Mouse (Mus musculus) thymus, adult 2 months (tissue): ENCODE measurements around the gene Reep1. TPM values are rescaled to one million over a fixed set of nuclear protein-coding genes. Genes with fewer than 3 reads are reported as not detected.

Experiments used
- DNase-seq: peaks from one replicate; pipeline ENCODE4 v3.0.0; 2021
- H3K27ac ChIP-seq: fragments of 200-500 bp; 2 replicates; pipeline ENCODE4 v1.5.1; 2012; ENCODE audit warnings: low read length, control low read depth; ENCODE audit not compliant: control insufficient read depth, insufficient read depth
- H3K27me3 ChIP-seq: fragments of 200-500 bp; 2 replicates; pipeline ENCODE4 v1.6.1; 2012; ENCODE audit warnings: mild to moderate bottlenecking, low read length, moderate library complexity, mixed read lengths; ENCODE audit not compliant: control insufficient read depth, insufficient read depth
- H3K36me3 ChIP-seq: fragments of 200-500 bp; 2 replicates; pipeline ENCODE4 v1.6.1; 2012; ENCODE audit warnings: mild to moderate bottlenecking, low read length, moderate library complexity; ENCODE audit not compliant: control insufficient read depth, insufficient read depth
- H3K4me1 ChIP-seq: fragments of 200-500 bp; replicated peaks from 2 replicates; pipeline ENCODE4 v1.6.1; 2012; ENCODE audit warnings: low read length; ENCODE audit not compliant: control insufficient read depth, insufficient read depth
- H3K4me3 ChIP-seq: fragments of 200-500 bp; 2 replicates; pipeline ENCODE4 v1.5.1; 2012; ENCODE audit warnings: mild to moderate bottlenecking, low read length, control low read depth, moderate library complexity; ENCODE audit not compliant: control insufficient read depth, insufficient read depth
- CTCF ChIP-seq: fragments of 200-500 bp; IDR thresholded peaks from 2 replicates; pipeline ENCODE4 v1.5.1; 2012; ENCODE audit warnings: mild to moderate bottlenecking, control low read depth, low read length, moderate library complexity, borderline replicate concordance; ENCODE audit not compliant: control insufficient read depth, poor library complexity, insufficient read depth; ENCODE audit errors: extremely low read depth
- POLR2A ChIP-seq: fragments of 200-500 bp; IDR thresholded peaks from 2 replicates; pipeline ENCODE4 v1.6.1; 2012; ENCODE audit warnings: mild to moderate bottlenecking, low read length, control low read depth, moderate library complexity; ENCODE audit not compliant: control insufficient read depth, poor library complexity, insufficient read depth; ENCODE audit errors: extremely low read depth
- WGBS: fragments of 180-500 bp; shearing (Covaris S2); methylation state at CpG from one replicate; pipeline ENCODE4 v1.1.7; 2018; 5-methylcytosine and 5-hydroxymethylcytosine counted together
- polyA plus RNA-seq: library from polyadenylated mRNA; depleted of rRNA; stranded (reverse); fragments of >200 nt; gene quantifications from 2 replicates; pipeline ENCODE4 v1.2.3, GENCODE M21; 2012

Gene Reep1
- polyA plus RNA-seq, 1 experiment = 2.1 TPM

DNA sequence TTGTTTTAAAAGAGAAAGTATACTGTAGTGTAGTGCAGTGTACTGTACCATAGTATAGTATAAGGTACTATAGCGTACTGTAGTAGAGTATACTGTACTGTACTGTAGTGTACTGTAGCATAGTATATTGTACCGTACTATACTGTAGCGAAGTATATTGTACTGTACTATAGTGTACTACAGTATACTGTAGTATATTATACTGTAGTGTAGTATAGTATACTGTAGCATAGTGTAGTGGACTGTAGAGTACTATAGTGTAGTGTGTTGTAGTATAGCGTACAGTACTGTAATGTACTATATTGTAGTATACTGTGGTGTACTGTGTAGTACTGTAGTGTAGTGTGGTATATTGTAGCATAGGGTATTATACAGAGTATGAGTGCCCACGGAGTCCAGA lies 9.1 kb downstream of the Reep1 start:
- Histone ChIP-seq H3K36me3 (no peaks in the 10 kb centered on the region), H3K27ac (no peak overlapping the region), H3K27me3 (no peaks in the 10 kb centered on the region), H3K4me3 (no peak overlapping the region), H3K4me1 (peaks cover 6% of the 10 kb centered on the region)
- no peak for DNase-seq
- WGBS = 98% methylated on average over 5 of the region's 5 CpGs
- TF ChIP-seq CTCF (no peak), POLR2A (no peak)

- Histone ChIP-seq H3K4me3 (no peak overlapping the region), H3K27me3 (no peaks in the 10 kb centered on the region), H3K4me1 (peaks cover 20% of the 10 kb centered on the region), H3K36me3 (no peaks in the 10 kb centered on the region), H3K27ac (no peak overlapping the region)
- TF ChIP-seq POLR2A = no peak
- no peak for TF ChIP-seq CTCF
- no peak for DNase-seq
- 44% methylated on average over 2 of the region's 2 CpGs for WGBS
Observed at GRCm38 (mm10) chr6:71718322-71718721, 11.0 kb downstream of the Reep1 start.

DNA sequence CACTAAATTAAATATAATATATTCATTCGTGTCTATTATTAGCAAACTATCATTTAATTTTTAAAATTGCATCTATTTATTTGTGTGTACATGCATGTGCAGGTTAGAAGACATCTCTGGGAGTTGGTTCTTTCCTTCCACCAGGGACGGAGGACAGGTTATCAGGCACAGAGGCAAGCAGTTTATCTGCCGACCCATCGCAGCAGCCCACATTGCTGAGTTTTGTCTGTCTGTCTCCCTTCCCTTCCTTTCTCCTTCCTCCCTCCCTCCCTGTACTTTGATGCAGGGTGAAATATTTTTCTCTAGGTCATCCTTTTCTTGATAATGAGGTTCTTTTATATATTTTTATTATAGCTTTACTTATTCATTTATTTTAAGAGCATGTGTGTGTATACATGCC lies 11.9 kb downstream of the Reep1 start:
- H3K4me3 ChIP-seq = no peak overlapping the region
- TF ChIP-seq POLR2A (no peak), CTCF (no peak)

GRCm38 (mm10) chr6:71722988-71723387 lies 15.6 kb downstream of the Reep1 start:
- Histone ChIP-seq H3K4me1 (peaks cover 26% of the 10 kb centered on the region), H3K27me3 (no peaks in the 10 kb centered on the region), H3K4me3 (no peak overlapping the region), H3K27ac (no peak overlapping the region), H3K36me3 (no peaks in the 10 kb centered on the region)
- 86% methylated on average over 2 of the region's 2 CpGs for WGBS
- TF ChIP-seq POLR2A (no peak), CTCF (no peak)
- DNase-seq = no peak

More for the DNA sequence above, 11.9 kb downstream of the Reep1 start:
- H3K36me3 ChIP-seq = no peaks in the 10 kb centered on the region
- H3K27me3 ChIP-seq = no peaks in the 10 kb centered on the region
- no peak overlapping the region for H3K27ac ChIP-seq
- DNase-seq = no peak
- H3K4me1 ChIP-seq = peaks cover 26% of the 10 kb centered on the region
- WGBS = 90% methylated on average over 4 of the region's 4 CpGs

DNA sequence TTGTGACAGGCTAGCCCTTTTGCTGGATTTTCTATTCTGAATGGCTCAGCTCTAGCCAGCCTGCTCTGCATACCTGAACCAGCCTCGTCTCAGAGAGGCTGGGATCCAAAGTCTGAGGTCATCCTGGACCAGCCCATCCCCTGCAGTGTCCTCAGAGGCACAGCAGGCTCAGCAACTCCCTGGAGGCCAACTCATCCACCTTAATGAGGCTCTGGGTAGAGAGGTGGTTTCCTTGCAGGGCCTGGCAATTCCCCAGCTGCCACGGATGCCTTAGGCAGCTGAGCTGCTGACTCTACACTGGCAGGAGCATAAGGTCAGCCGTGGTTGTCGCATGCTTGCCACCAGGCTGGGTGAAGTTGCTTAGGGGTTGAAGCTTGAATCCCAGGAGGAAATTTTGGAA lies 16.2 kb downstream of the Reep1 start:
- Histone ChIP-seq H3K27ac (no peak overlapping the region), H3K36me3 (no peaks in the 10 kb centered on the region), H3K27me3 (no peaks in the 10 kb centered on the region), H3K4me3 (no peak overlapping the region), H3K4me1 (peaks cover 23% of the 10 kb centered on the region)
- 77% methylated on average over 4 of the region's 4 CpGs for WGBS
- DNase-seq = no peak
- no peak for TF ChIP-seq POLR2A
- TF ChIP-seq CTCF = no peak

DNA sequence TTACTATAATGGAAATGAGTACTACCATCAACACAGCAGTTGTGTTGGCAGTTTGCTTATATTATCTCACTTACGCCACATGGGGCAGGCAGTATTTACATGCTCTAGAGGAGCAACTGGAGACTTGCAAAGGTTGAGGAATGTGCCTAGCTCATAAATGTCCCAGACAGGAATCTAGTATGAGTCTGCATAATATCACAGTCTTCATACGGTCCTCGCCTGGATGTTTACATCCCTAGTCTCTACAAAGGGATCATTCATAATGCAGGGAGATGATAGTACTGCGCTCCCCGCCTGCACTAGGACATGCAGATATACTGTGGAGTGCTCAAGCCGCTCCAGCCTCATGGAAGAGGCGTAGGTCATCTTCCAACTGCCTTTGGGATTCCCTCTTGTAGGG lies 19.3 kb downstream of the Reep1 start:
- H3K27me3 ChIP-seq = no peaks in the 10 kb centered on the region
- H3K4me3 ChIP-seq = no peak overlapping the region
- no peak overlapping the region for H3K27ac ChIP-seq
- H3K4me1 ChIP-seq = peaks cover 18% of the 10 kb centered on the region
- H3K36me3 ChIP-seq = no peaks in the 10 kb centered on the region
- 98% methylated on average over 7 of the region's 7 CpGs for WGBS
- TF ChIP-seq POLR2A = no peak
- TF ChIP-seq CTCF = no peak
- no peak for DNase-seq

DNA sequence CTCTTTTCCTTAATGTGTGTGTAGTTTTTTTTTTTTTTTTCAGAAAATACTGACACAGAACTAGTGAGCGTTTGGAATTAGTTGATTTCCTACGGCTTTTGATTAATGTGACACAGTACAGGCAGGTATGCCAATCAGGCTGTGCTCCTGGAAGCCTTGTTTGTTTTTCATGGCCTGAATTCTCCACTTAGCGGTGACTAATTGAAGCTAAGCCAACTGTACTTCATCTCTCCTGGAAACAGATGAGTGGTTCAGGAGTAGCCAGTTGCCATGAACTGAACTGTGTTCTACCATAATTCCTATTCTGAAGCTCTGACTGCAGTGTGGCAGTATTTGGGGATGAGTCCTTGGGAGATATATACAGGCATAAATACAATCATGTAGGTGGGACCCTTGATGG lies 20.9 kb downstream of the Reep1 start:
- 93% methylated on average over 3 of the region's 3 CpGs for WGBS
- H3K27ac ChIP-seq = no peak overlapping the region
- no peaks in the 10 kb centered on the region for H3K36me3 ChIP-seq
- no peak overlapping the region for H3K4me3 ChIP-seq
- H3K4me1 ChIP-seq = peaks cover 6% of the 10 kb centered on the region
- no peaks in the 10 kb centered on the region for H3K27me3 ChIP-seq
- TF ChIP-seq CTCF (no peak), POLR2A (no peak)
- DNase-seq = no peak

DNA sequence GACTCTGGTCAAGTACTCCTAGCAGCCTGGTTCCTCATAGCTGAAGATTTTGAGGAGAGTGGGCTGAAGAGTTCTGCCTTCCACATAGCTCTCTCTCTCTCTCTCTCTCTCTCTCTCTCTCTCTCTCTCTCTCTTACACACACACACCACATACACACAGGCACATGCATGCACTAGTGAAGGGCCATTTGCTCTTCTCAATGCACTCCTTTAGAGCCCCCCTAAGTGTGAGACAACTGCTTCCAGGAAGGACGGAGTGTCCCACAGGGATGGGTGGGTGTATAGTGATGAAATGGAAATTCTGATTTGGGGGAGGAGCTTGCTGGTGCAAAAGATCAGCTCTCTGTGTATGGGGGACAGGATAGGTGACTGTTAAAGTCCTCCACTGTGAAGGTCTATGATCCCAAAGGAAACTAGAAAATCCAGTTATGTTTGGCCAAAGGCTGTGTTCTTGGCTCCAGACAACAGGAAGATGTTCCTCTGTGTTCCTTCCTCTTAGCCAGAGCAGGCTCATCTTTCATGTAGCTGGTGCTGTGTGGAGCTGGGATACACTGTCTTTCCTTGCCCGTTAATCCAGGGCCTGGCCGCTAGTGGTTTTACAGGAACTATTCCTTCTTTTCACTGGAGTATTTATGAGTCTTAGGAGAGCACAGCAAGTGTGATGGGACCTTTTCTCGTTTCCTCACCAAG lies 27.7 kb downstream of the Reep1 start:
- Histone ChIP-seq H3K4me1 (peaks cover 19% of the 10 kb centered on the region), H3K27me3 (no peaks in the 10 kb centered on the region), H3K27ac (no peak overlapping the region), H3K36me3 (no peaks in the 10 kb centered on the region), H3K4me3 (no peak overlapping the region)
- DNase-seq = no peak
- 87% methylated on average over 4 of the region's 4 CpGs for WGBS
- TF ChIP-seq POLR2A (no peak), CTCF (no peak)
